Mouse (Mus musculus) stomach, postnatal 0 days (tissue): Measurements from ENCODE around the gene Arhgef28. TPM values are rescaled to one million over a fixed set of nuclear protein-coding genes. Genes with fewer than 3 reads are reported as not detected.

Source experiments
- ATAC-seq: fragments of 200-750 bp; cut with Nextera tagmentation; 2 replicates; pipeline ENCODE4 v1.8.0; 2017; ENCODE audit not compliant: low FRiP score, low TSS enrichment
- DNase-seq: peaks from one replicate; pipeline ENCODE4 v3.0.0-alpha.2; 2016; ENCODE audit warnings: low spot score
- H3K27ac ChIP-seq: fragments of 300-500 bp; sonication (generic); replicated peaks from 2 replicates; pipeline ENCODE4 v1.5.1; 2014; ENCODE audit warnings: mild to moderate bottlenecking, control low read depth
- H3K27me3 ChIP-seq: fragments of 300-500 bp; sonication (generic); 2 replicates; pipeline ENCODE4 v1.6.1; 2014; ENCODE audit warnings: low read length; ENCODE audit not compliant: control insufficient read depth, insufficient read depth
- H3K36me3 ChIP-seq: fragments of 300-500 bp; sonication (generic); 2 replicates; pipeline ENCODE4 v1.6.1; 2014; ENCODE audit warnings: low read length, mixed read lengths; ENCODE audit not compliant: control insufficient read depth, insufficient read depth
- H3K4me1 ChIP-seq: fragments of 300-500 bp; sonication (generic); replicated peaks from 2 replicates; pipeline ENCODE4 v1.6.1; 2014; ENCODE audit warnings: antibody characterized with exemption; ENCODE audit not compliant: control insufficient read depth, insufficient read depth
- H3K4me2 ChIP-seq: fragments of 300-500 bp; sonication (generic); replicated peaks from 2 replicates; pipeline ENCODE4 v1.6.1; 2014; ENCODE audit warnings: low read depth, mild to moderate bottlenecking, control low read depth, moderate library complexity
- H3K4me3 ChIP-seq: fragments of 300-500 bp; sonication (generic); 2 replicates; pipeline ENCODE4 v1.5.1; 2014; ENCODE audit warnings: low read depth, low read length, control low read depth
- H3K9ac ChIP-seq: fragments of 300-500 bp; sonication (generic); 2 replicates; pipeline ENCODE4 v1.6.1; 2014; ENCODE audit warnings: mild to moderate bottlenecking, low read length, control low read depth, mixed read lengths
- H3K9me3 ChIP-seq: fragments of 300-500 bp; sonication (generic); 2 replicates; pipeline ENCODE4 v1.6.1; 2016; ENCODE audit warnings: low read length; ENCODE audit not compliant: control insufficient read depth
- CTCF ChIP-seq: IDR thresholded peaks from 2 replicates; pipeline ENCODE4 v1.5.1; 2016; ENCODE audit warnings: antibody characterized with exemption, low read depth, mild to moderate bottlenecking, moderate library complexity
- EP300 ChIP-seq: optimal IDR thresholded peaks from 2 replicates; pipeline ENCODE3; 2016; ENCODE audit warnings: antibody characterized with exemption
- WGBS: fragments of 180-500 bp; shearing (Covaris S2); extraction: QIAGEN DNeasy Blood & Tissue Kit; methylation state at CpG from one replicate; pipeline ENCODE4 v1.1.7; 2014; 5-methylcytosine and 5-hydroxymethylcytosine counted together
- polyA plus RNA-seq: library from polyadenylated mRNA; unstranded; fragments of >200 nt; fragmentation: Nextera tagmentation; extraction: Ambion mirVana; gene quantifications from 2 replicates; pipeline ENCODE4 v1.2.1, GENCODE M21; 2015

Gene Arhgef28
- polyA plus RNA-seq, 1 experiment from 2014 or later, result 23.1 TPM

- WGBS, result 81% methylated on average over 9 of the region's 9 CpGs
- Histone ChIP-seq H3K9me3 (no peaks in the 10 kb centered on the region), H3K4me2 (no peak overlapping the region), H3K36me3 (no peaks in the 10 kb centered on the region), H3K9ac (no peak overlapping the region), H3K27ac (no peak overlapping the region), H3K27me3 (no peaks in the 10 kb centered on the region), H3K4me1 (no peaks in the 10 kb centered on the region), H3K4me3 (no peak overlapping the region)
- DNase-seq (no peak), ATAC-seq (0 out of 2 replicates have a peak, but pooled peaks have one; percentile 18)
- TF ChIP-seq CTCF (no peak), EP300 (no peak)
Measured at GRCm38 (mm10) chr13:97977104-97977503, 229.1 kb downstream of the Arhgef28 start.

DNA sequence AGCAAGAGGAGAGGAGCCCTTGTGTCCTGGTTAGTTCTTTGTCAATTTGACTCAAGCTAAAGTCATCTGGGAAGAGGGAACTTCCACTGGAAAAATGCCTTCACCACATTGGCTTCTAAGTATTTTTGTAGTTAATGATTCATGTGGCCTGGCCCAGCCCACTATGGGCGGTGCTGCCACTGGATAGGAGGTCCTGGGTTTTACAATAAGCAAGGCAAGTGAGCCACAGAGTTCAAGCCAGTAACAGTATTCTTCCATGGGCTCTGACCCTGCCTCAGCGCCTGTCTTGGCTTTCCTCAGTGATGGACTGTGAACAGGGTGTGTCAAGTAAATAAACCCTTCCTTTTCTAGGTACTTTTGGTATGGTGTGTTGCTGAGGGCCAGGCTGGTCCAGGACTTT is 229.6 kb downstream of the Arhgef28 start:
- Histone ChIP-seq H3K9ac (no peak overlapping the region), H3K27ac (no peak overlapping the region), H3K4me2 (no peak overlapping the region), H3K36me3 (no peaks in the 10 kb centered on the region), H3K4me3 (no peak overlapping the region), H3K27me3 (no peaks in the 10 kb centered on the region), H3K4me1 (no peaks in the 10 kb centered on the region), H3K9me3 (no peaks in the 10 kb centered on the region)
- WGBS, result 61% methylated on average over 2 of the region's 2 CpGs
- ATAC-seq (peak; percentile 83), DNase-seq (peak; percentile 67)
- TF ChIP-seq EP300 (no peak), CTCF (no peak)

DNA sequence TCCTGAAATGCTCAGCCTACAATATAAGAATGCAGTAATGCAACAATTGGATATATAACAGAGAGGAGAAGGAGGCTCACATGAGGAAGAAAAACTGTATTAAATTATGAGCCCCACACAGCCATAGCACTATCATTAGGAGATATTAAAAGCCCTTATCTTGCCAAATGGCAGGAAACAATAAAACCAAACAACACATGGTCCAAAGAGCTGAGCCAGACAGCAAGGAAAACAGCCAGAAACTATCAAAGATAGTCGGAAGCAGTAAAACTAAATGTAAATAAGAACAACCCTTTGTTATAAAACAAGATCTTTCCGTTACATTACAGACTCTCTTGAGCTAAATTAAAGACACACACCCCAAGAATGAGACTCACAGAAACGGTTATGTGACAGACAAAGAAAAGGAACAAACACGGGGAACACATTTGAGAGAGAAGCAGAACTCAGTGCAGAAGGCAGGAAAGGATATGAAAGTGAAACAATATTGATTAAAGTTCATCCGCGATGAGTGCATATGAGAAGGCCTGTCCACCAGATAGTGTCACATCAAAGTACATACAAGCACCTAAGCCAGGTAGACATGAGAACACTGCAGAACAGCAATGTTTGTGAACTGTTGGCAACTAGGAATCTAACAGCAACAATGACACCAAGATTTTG is 231.6 kb downstream of the Arhgef28 start:
- H3K27ac ChIP-seq, result no peak overlapping the region
- H3K36me3 ChIP-seq, result no peaks in the 10 kb centered on the region
- TF ChIP-seq CTCF, result no peak
- TF ChIP-seq EP300, result no peak
- ATAC-seq, result no peak
- DNase-seq, result no peak
- WGBS, result 54% methylated on average over 6 of the region's 6 CpGs
- no peak overlapping the region for H3K4me3 ChIP-seq
- H3K9me3 ChIP-seq, result no peaks in the 10 kb centered on the region
- H3K4me2 ChIP-seq, result no peak overlapping the region
- no peak overlapping the region for H3K9ac ChIP-seq
- no peaks in the 10 kb centered on the region for H3K4me1 ChIP-seq
- H3K27me3 ChIP-seq, result no peaks in the 10 kb centered on the region

- no peak for DNase-seq
- Histone ChIP-seq H3K4me2 (no peak overlapping the region), H3K4me1 (no peaks in the 10 kb centered on the region), H3K36me3 (no peaks in the 10 kb centered on the region), H3K27ac (no peak overlapping the region), H3K9me3 (no peaks in the 10 kb centered on the region), H3K9ac (no peak overlapping the region), H3K4me3 (no peak overlapping the region), H3K27me3 (no peaks in the 10 kb centered on the region)
- 52% methylated on average over 4 of the region's 4 CpGs for WGBS
- TF ChIP-seq CTCF (no peak), EP300 (no peak)
- ATAC-seq, result no peak
Measured at GRCm38 (mm10) chr13:97973915-97974314, 232.3 kb downstream of the Arhgef28 start.

- 41% methylated on average over 5 of the region's 5 CpGs for WGBS
- peak; percentile 22 for DNase-seq
- H3K27me3 ChIP-seq, result no peaks in the 10 kb centered on the region
- no peak overlapping the region for H3K27ac ChIP-seq
- no peak overlapping the region for H3K9ac ChIP-seq
- TF ChIP-seq EP300, result no peak
- TF ChIP-seq CTCF, result no peak
- 0 out of 2 replicates have a peak, but pooled peaks cover 2% of the 10 kb centered on the region for H3K36me3 ChIP-seq
- no peak overlapping the region for H3K4me3 ChIP-seq
- no peak for ATAC-seq
- H3K4me1 ChIP-seq, result no peaks in the 10 kb centered on the region
- H3K9me3 ChIP-seq, result no peaks in the 10 kb centered on the region
- no peak overlapping the region for H3K4me2 ChIP-seq
Measured at GRCm38 (mm10) chr13:97966077-97966476, 240.2 kb downstream of the Arhgef28 start.

- TF ChIP-seq EP300 (no peak), CTCF (no peak)
- Histone ChIP-seq H3K4me2 (no peak overlapping the region), H3K27ac (no peak overlapping the region), H3K9me3 (no peaks in the 10 kb centered on the region), H3K9ac (no peak overlapping the region), H3K36me3 (0 out of 2 replicates have a peak, but pooled peaks cover 2% of the 10 kb centered on the region), H3K27me3 (no peaks in the 10 kb centered on the region), H3K4me3 (no peak overlapping the region), H3K4me1 (no peaks in the 10 kb centered on the region)
- no peak for DNase-seq
- WGBS, result 53% methylated on average over 9 of the region's 9 CpGs
- no peak for ATAC-seq
Measured at GRCm38 (mm10) chr13:97964892-97965424, 241.3 kb downstream of the Arhgef28 start.
